Mouse (Mus musculus): ENCODE measurements around the gene Cxcr1.

DNA sequence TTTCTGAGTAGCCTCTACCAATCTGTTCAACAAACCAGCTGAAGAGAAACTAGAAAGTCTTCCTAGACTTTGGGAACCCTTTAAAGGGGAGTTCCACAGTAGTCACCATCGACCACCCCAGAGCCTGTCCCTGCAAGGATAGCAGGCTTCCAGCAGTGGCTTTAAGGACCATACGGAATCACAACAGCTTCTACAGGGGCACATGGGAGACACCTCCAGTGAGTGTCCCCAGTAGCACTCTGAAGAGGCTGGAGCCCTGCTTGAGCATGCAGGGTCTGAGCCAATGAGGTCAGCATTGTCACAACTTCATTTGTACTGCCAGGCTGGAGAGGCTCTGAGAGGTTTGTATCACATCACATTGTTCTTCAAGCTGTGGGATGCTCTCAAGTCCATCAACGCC lies 44.3 kb downstream of the Cxcr1 start:
- TF ChIP-seq CTCF (IDR thresholded peaks at IDR 0.05) (no peak), POLR2A (IDR thresholded peaks at IDR 0.05; ENCODE audit: insufficient read depth, low read depth, low read length) (no peak)
